Mouse (Mus musculus) bone marrow macrophage, adult 2 months (primary cell): Measurements from ENCODE around the gene Birc7. TPM values are rescaled to one million over a fixed set of nuclear protein-coding genes. Genes with fewer than 3 reads are reported as not detected.

Source experiments
- H3K27ac ChIP-seq: 2 replicates; pipeline ENCODE4 v1.5.1; 2012; ENCODE audit warnings: low read depth, low read length; ENCODE audit not compliant: insufficient read depth
- H3K4me1 ChIP-seq: 2 replicates; pipeline ENCODE4 v1.6.1; 2012; ENCODE audit warnings: low read length; ENCODE audit not compliant: control insufficient read depth, insufficient read depth
- H3K4me3 ChIP-seq: 2 replicates; pipeline ENCODE4 v1.5.1; 2012; ENCODE audit warnings: mild to moderate bottlenecking, low read length, moderate library complexity; ENCODE audit not compliant: insufficient read depth
- CTCF ChIP-seq: IDR thresholded peaks from 2 replicates; pipeline ENCODE4 v1.5.1; 2012; ENCODE audit warnings: low read depth, mild to moderate bottlenecking, low read length, moderate library complexity
- POLR2A ChIP-seq: IDR thresholded peaks from 2 replicates; pipeline ENCODE4 v1.6.1; 2012; ENCODE audit warnings: mild to moderate bottlenecking, low read depth, low read length, borderline replicate concordance
- polyA plus RNA-seq: library from polyadenylated mRNA; stranded (reverse); fragments of >200 nt; gene quantifications from 2 replicates; pipeline ENCODE4 v1.2.4, GENCODE M21; 2012; ENCODE audit not compliant: missing spikeins, insufficient read depth, insufficient read length

Gene Birc7
- polyA plus RNA-seq: not detected in 2 replicates

DNA sequence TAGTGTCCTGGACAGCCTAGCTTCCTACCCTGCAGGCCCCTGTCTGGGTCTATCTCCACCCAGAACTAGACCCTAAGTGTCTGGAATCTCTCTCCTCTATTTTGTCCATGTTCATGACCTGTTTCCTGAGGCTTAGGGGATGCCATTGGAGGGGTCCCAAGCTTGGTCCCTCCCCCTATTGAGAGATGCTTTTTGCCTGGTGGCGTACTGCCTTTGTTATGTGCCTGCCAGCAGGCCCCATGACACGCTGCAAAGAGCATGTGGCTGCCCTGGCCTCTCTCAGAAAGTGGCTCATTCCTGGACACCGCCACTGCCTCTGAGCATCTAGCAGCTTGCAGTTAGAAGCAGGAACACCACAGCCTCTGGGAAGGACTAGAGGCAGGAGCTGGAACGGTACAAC lies at the start of gene Birc7:
Birc7 (plus strand) TSS at position 301 of the 400 bp plus-strand sequence.
- Histone ChIP-seq H3K4me3 (no peak within 1 kb of the TSS), H3K4me1 (no peaks in the 10 kb centered on the region), H3K27ac (no peak within 1 kb of the TSS)
- no peak for TF ChIP-seq POLR2A

DNA sequence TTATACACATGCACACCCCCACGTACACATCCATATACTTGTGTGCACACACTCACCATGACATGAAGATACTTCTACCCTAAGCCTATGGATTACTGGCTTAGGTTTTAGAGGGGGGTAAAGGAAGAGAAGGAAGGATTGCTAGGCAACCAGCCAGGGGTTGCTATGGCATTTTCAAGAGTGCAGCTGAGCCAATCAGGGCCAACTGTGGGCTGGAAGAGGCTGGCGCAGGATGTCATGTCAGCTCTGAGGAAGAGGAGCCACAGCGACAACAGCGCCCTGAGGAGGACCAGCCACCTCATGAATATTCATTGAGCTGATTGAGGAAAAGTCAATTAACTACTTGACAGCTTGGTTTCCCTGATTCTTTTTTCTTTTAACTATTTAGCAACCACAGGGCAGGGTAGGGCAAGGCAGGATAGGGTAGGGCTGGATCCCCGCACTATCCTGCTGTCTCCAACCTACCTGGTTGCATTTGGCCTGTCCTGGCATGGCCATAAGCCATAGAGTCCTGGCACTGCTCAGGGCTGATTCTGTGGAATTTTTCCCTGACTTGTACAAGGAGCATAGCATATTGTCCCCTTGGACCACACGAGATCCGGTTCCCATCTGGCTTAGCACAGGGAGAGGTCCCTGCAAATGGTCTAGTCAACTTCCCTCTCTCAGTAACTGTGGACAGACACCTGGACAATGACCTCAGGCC lies 49.3 kb upstream of the Birc7 start:
- no peak overlapping the region for H3K27ac ChIP-seq
- no peak overlapping the region for H3K4me3 ChIP-seq
- no peaks in the 10 kb centered on the region for H3K4me1 ChIP-seq
- TF ChIP-seq CTCF: no peak
- no peak for TF ChIP-seq POLR2A

GRCm38 (mm10) chr2:180881281-180881680 lies 47.5 kb upstream of the Birc7 start:
- no peak overlapping the region for H3K27ac ChIP-seq
- H3K4me1 ChIP-seq: no peaks in the 10 kb centered on the region
- no peak for TF ChIP-seq CTCF
- no peak for TF ChIP-seq POLR2A
- H3K4me3 ChIP-seq: no peak overlapping the region

- TF ChIP-seq POLR2A (no peak), CTCF (no peak)
- Histone ChIP-seq H3K4me3 (no peak overlapping the region), H3K27ac (no peak overlapping the region), H3K4me1 (no peaks in the 10 kb centered on the region)
Measured at GRCm38 (mm10) chr2:180885270-180885669, 43.6 kb upstream of the Birc7 start.

GRCm38 (mm10) chr2:180889271-180889920 lies 39.4 kb upstream of the Birc7 start:
- TF ChIP-seq POLR2A: no peak
- TF ChIP-seq CTCF: no peak
- Histone ChIP-seq H3K27ac (no peak overlapping the region), H3K4me1 (no peaks in the 10 kb centered on the region), H3K4me3 (no peak overlapping the region)

GRCm38 (mm10) chr2:180889921-180890280 lies 38.9 kb upstream of the Birc7 start:
- TF ChIP-seq POLR2A (no peak), CTCF (no peak)
- no peak overlapping the region for H3K4me3 ChIP-seq
- no peaks in the 10 kb centered on the region for H3K4me1 ChIP-seq
- H3K27ac ChIP-seq: no peak overlapping the region

GRCm38 (mm10) chr2:180890422-180891074 lies 38.3 kb upstream of the Birc7 start:
- Histone ChIP-seq H3K4me3 (no peak overlapping the region), H3K4me1 (no peaks in the 10 kb centered on the region), H3K27ac (no peak overlapping the region)
- TF ChIP-seq CTCF: no peak
- TF ChIP-seq POLR2A: no peak

GRCm38 (mm10) chr2:180891075-180891834 lies 37.6 kb upstream of the Birc7 start:
- no peak for TF ChIP-seq CTCF
- no peak for TF ChIP-seq POLR2A
- H3K4me1 ChIP-seq: no peaks in the 10 kb centered on the region
- H3K27ac ChIP-seq: no peak overlapping the region
- no peak overlapping the region for H3K4me3 ChIP-seq

- TF ChIP-seq CTCF (no peak), POLR2A (no peak)
- H3K4me1 ChIP-seq: no peaks in the 10 kb centered on the region
- no peak overlapping the region for H3K4me3 ChIP-seq
- H3K27ac ChIP-seq: no peak overlapping the region
Measured at GRCm38 (mm10) chr2:180891835-180892323, 36.9 kb upstream of the Birc7 start.

DNA sequence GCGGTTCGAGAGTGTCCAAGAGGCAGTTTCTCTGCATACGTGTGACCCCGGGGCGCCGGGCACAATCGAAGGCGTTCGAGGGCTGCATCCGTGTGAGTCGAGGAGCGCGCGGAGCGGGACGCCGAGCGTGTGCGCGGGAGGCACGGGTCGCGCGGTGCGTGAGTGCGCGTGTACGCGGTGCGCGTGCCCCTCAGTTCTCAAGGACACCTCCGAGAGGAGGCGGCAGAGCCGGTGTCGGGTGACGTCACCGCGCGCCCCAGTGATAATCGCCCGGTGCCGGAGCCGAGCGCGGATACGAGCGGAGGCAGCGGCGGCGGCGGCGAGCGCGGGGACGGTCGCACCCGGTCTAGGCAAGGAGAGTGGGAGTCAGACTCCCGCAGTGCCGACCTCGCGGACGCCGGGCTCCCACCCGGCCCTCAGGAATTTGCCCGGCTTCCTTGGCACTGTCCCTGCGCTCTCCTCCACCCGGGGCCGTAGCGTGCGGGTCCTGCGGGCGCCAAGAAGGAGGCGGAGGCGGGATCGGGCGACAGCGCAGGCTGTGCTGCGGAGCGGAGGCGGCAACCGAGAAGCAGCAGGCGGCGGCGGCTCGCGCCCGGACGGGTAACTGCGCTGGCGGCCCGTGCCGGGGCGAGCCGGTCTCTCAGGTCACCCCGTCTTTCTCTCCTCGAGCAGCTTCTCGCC lies 35.8 kb upstream of the Birc7 start:
- no peak for TF ChIP-seq POLR2A
- no peak for TF ChIP-seq CTCF
- peak overlapping the region; percentile 27 for H3K4me3 ChIP-seq
- no peaks in the 10 kb centered on the region for H3K4me1 ChIP-seq
- no peak overlapping the region for H3K27ac ChIP-seq
